Mouse (Mus musculus) ES-E14 (cell line): ENCODE measurements at regions not wholly inside any gene's neighbourhood (a gene's known extent, or its start where the extent isn't known, plus 50 kb on each side); places are given as distances from the start of the nearest gene placed in this dataset.

Experiments
- DNase-seq: peaks from one replicate; pipeline ENCODE4 v3.0.0-alpha.2; 2013; ENCODE audit warnings: low read depth, low spot score
- H3K27ac ChIP-seq: 2 replicates; pipeline ENCODE4 v1.5.1; 2012; ENCODE audit warnings: low read depth, mild to moderate bottlenecking, low read length, moderate library complexity, mixed read lengths; ENCODE audit not compliant: poor library complexity, insufficient read depth, severe bottlenecking
- H3K36me3 ChIP-seq: 2 replicates; pipeline ENCODE4 v1.6.1; 2012; ENCODE audit warnings: mild to moderate bottlenecking, low read length, moderate library complexity, mixed read lengths; ENCODE audit not compliant: control insufficient read depth, poor library complexity, insufficient read depth, severe bottlenecking
- H3K4me1 ChIP-seq, 2 experiments: fragments of 150-350 bp in 1 of 2; sonication (generic) in 1 of 2; 2 replicates each; pipeline ENCODE4 v1.6.1; 2012; ENCODE audit warnings: low read length in 2 of 2, mild to moderate bottlenecking in 1 of 2, mixed read lengths in 1 of 2; ENCODE audit not compliant: control insufficient read depth in 2 of 2, insufficient read depth in 2 of 2, poor library complexity in 1 of 2
- H3K4me3 ChIP-seq, 2 experiments: fragments of 150-350 bp in 1 of 2; sonication (generic) in 1 of 2; 2 replicates each; pipeline ENCODE4 v1.5.1; 2012; ENCODE audit warnings: low read length in 2 of 2, low read depth in 1 of 2, mild to moderate bottlenecking in 1 of 2, mixed read lengths in 1 of 2; ENCODE audit not compliant: insufficient read depth in 1 of 2, poor library complexity in 1 of 2, severe bottlenecking in 1 of 2
- H3K9ac ChIP-seq: 2 replicates; pipeline ENCODE4 v1.6.1; 2012; ENCODE audit warnings: low read depth, mild to moderate bottlenecking, low read length, mixed read lengths; ENCODE audit not compliant: poor library complexity, insufficient read depth, severe bottlenecking
- H3K9me3 ChIP-seq: fragments of 150-350 bp; sonication (generic); 2 replicates; pipeline ENCODE4 v1.6.1; 2012; ENCODE audit warnings: low read depth, mild to moderate bottlenecking, low read length; ENCODE audit not compliant: control insufficient read depth, insufficient read depth
- CHD2 ChIP-seq: IDR thresholded peaks from 2 replicates; pipeline ENCODE4 v1.6.1; 2014; ENCODE audit warnings: mild to moderate bottlenecking, low read depth, low read length, inconsistent platforms
- HCFC1 ChIP-seq: IDR thresholded peaks from 2 replicates; pipeline ENCODE4 v1.6.1; 2012; ENCODE audit warnings: low read length, inconsistent platforms, borderline replicate concordance; ENCODE audit not compliant: insufficient read depth
- MAFK ChIP-seq: IDR thresholded peaks from 2 replicates; pipeline ENCODE4 v1.6.1; 2014; ENCODE audit warnings: mild to moderate bottlenecking, low read depth, low read length, inconsistent platforms; ENCODE audit not compliant: insufficient read depth
- ZC3H11A ChIP-seq: IDR thresholded peaks from 2 replicates; pipeline ENCODE4 v1.6.1; 2012; ENCODE audit warnings: low read depth, mild to moderate bottlenecking, inconsistent platforms, low read length, borderline replicate concordance
- ZNF384 ChIP-seq: IDR thresholded peaks from 2 replicates; pipeline ENCODE4 v1.6.1; 2012; ENCODE audit warnings: low read depth, low read length, inconsistent platforms
- in situ Hi-C, 2 experiments: fragments of 600-800 bp; cut with MboI; formaldehyde crosslinking; loops; one replicate each; pipeline ENCODE4 v1.15.1; 2025; ENCODE audit warnings: low sequenced_read_pairs in 2 of 2, inconsistent platforms in 1 of 2; ENCODE audit not compliant: unreplicated experiment in 2 of 2

DNA sequence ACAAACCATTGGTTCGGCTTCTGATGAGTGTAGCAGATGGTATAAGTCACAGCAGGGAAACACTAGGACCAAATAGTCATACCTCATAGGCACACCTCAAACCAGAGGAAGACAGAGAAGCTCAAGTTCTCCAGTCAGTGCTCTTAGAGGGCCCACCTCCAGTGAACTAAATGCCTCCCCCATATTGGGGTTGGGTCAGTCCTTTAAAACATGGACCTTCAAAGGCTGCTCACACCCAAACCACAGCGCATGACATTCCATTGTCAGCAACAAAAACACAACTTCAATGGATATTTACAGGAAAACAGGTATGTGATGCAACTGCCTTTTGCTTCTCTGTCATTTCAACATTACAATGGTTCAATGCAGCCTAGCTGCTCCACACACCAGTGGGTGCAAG, 65.1 kb upstream of the Ttc29 start:
- Histone ChIP-seq H3K27ac (peak overlapping the region; percentile 64), H3K4me1 (peaks cover 9 to 11% of the 10 kb centered on the region in 2 experiments; a peak in 3 of 4 replicates), H3K9me3 (no peaks in the 10 kb centered on the region), H3K9ac (0 out of 2 replicates have a peak overlapping the region, but pooled peaks have one; percentile 5), H3K4me3 (no peak overlapping the region), H3K36me3 (no peaks in the 10 kb centered on the region)
- in situ Hi-C loops: no loop called here
- no peak for TF ChIP-seq CHD2
- no peak for TF ChIP-seq HCFC1
- no peak for TF ChIP-seq ZC3H11A
- TF ChIP-seq ZNF384: no peak
- no peak for TF ChIP-seq MAFK
- DNase-seq: no peak

DNA sequence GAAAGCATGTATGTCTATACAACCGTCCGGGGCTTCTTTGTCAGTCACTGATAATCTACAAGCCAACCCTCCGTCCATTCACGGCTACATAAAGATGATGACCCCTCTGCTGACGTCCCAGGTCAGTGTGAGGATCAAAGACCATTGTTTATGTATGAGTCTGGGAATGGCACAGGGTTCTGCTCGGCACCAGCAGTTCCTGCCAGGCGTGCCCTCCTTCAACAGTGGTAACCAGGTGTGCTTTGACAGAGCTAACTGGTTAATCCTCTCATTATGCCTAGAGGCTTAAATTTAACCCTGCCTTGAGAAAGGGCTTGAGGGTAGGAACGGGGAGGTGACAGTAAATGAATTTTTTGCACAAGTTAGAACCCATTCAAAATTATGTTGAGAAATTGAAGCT, 58.2 kb upstream of the Ttc29 start:
- no peak for DNase-seq
- H3K27ac ChIP-seq: no peak overlapping the region
- in situ Hi-C loops: no loop called here
- H3K4me3 ChIP-seq: no peak overlapping the region
- peaks cover 2 to 4% of the 10 kb centered on the region in 2 experiments; a peak in 2 of 4 replicates for H3K4me1 ChIP-seq
- no peak overlapping the region for H3K9ac ChIP-seq
- H3K36me3 ChIP-seq: no peaks in the 10 kb centered on the region
- no peaks in the 10 kb centered on the region for H3K9me3 ChIP-seq
- TF ChIP-seq MAFK (no peak), ZC3H11A (no peak)

DNA sequence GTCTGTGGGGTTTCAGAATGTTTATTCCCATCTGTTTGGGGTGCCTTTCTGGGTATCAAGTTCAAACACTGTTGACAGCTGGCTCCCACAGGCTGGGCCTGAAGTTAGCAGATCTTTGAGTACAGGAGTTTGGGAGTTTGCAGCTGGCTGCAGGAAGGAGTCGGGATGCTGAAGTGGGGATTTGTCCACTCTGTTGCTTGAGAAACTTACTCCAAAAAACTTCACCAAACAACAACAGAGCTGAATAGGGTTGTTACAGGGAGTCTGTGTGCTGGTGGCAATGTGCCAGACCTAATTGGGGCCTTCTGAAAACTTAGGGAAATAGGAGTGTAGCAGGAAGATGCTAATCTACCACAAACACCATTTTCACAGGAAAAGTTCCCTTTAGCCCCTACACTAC, 51.1 kb upstream of the Ttc29 start:
- H3K27ac ChIP-seq: no peak overlapping the region
- TF ChIP-seq CHD2 (no peak), MAFK (no peak), ZC3H11A (no peak), HCFC1 (no peak), ZNF384 (no peak)
- in situ Hi-C loops: no loop called here

DNA sequence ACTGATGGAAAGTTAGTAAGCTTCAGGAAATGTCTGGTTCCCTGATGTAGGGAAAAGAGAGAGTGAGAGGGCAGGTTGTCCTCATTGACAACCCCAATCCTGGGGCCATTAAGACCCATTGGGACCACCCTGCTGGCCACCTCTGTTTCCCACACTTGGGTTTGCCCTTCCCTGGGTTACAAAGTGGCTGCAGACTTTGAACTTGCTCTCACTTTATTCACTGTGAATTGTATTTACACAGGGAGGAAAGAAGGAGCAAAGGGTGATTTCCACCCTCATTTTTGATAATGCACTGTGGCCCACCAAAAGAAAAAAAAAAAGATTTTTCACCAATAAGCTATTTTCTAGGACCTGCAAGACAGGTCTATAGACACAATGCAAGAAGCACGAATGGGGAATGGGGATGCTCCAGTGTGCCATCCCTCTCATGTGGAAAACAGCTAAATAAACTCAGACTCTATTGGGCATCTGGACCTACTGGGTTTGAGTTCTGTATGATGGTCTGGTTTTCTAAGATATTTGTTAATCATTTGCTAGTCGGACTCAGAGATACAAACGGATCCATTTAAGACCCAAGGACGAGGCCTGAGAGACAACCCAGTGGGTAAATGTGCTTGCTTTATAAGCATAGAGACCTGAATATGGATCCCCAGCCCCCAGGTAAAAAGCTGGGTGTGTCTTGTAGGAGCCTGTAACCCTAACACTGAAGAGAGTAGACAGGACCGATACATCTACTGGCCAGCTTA, 50.2 kb upstream of the Ttc29 start:
- Histone ChIP-seq H3K36me3 (no peaks in the 10 kb centered on the region), H3K9ac (no peak overlapping the region), H3K27ac (no peak overlapping the region), H3K4me1 (no peaks in the 10 kb centered on the region), H3K9me3 (no peaks in the 10 kb centered on the region), H3K4me3 (no peak overlapping the region)
- no peak for DNase-seq
- in situ Hi-C loops: no loop called here
- no peak for TF ChIP-seq MAFK
- no peak for TF ChIP-seq HCFC1
- TF ChIP-seq ZNF384: no peak
- TF ChIP-seq ZC3H11A: no peak
- no peak for TF ChIP-seq CHD2

More for the DNA sequence above, 51.1 kb upstream of the Ttc29 start:
- Histone ChIP-seq H3K4me1 (peaks cover 0 to 1% of the 10 kb centered on the region in 2 experiments; a peak in 1 of 4 replicates), H3K4me3 (no peak overlapping the region), H3K36me3 (no peaks in the 10 kb centered on the region), H3K9me3 (no peaks in the 10 kb centered on the region), H3K9ac (no peak overlapping the region)
- DNase-seq: no peak
